Mouse (Mus musculus) 416B (cell line): ENCODE measurements around the gene Cfap99.

Experiments used
- DNase-seq: peaks from one replicate; pipeline ENCODE4 v3.0.0; 2011; ENCODE audit warnings: low read depth

The Cfap99 gene

GRCm38 (mm10) chr5:34278058-34278457 lies 10.3 kb upstream of the Cfap99 start:
- no peak for DNase-seq

GRCm38 (mm10) chr5:34279214-34279613 lies 9.2 kb upstream of the Cfap99 start:
- DNase-seq, result no peak

GRCm38 (mm10) chr5:34280976-34281375 lies 7.4 kb upstream of the Cfap99 start:
- no peak for DNase-seq

- DNase-seq, result no peak
Measured at GRCm38 (mm10) chr5:34283355-34283754, 5.0 kb upstream of the Cfap99 start.

GRCm38 (mm10) chr5:34284156-34284750 lies 4.1 kb upstream of the Cfap99 start:
- peak; percentile 52 for DNase-seq

GRCm38 (mm10) chr5:34285285-34285684 lies 3.1 kb upstream of the Cfap99 start:
- DNase-seq, result peak; percentile 72

- no peak for DNase-seq
Measured at GRCm38 (mm10) chr5:34286516-34286915, 1.9 kb upstream of the Cfap99 start.

GRCm38 (mm10) chr5:34287001-34287837 lies 1.2 kb upstream of the Cfap99 start:
- no peak for DNase-seq

GRCm38 (mm10) chr5:34287838-34288145 lies 608 bp upstream of the Cfap99 start:
- DNase-seq, result no peak

GRCm38 (mm10) chr5:34289286-34289685 lies 886 bp downstream of the Cfap99 start:
- DNase-seq, result no peak

- DNase-seq, result peak; percentile 46
Measured at GRCm38 (mm10) chr5:34293363-34293762, 5.0 kb downstream of the Cfap99 start.

- DNase-seq, result no peak
Measured at GRCm38 (mm10) chr5:34294696-34295095, 6.3 kb downstream of the Cfap99 start.

GRCm38 (mm10) chr5:34295141-34295540 lies 6.7 kb downstream of the Cfap99 start:
- DNase-seq, result no peak

GRCm38 (mm10) chr5:34298061-34298460 lies 9.7 kb downstream of the Cfap99 start:
- no peak for DNase-seq

- DNase-seq, result no peak
Measured at GRCm38 (mm10) chr5:34298937-34299535, 10.6 kb downstream of the Cfap99 start.

GRCm38 (mm10) chr5:34302377-34302776 lies 14.0 kb downstream of the Cfap99 start:
- no peak for DNase-seq

- no peak for DNase-seq
Measured at GRCm38 (mm10) chr5:34309016-34309415, 20.6 kb downstream of the Cfap99 start.

GRCm38 (mm10) chr5:34319491-34320034 lies 31.2 kb downstream of the Cfap99 start:
- no peak for DNase-seq

- no peak for DNase-seq
Measured at GRCm38 (mm10) chr5:34321236-34321635, 32.8 kb downstream of the Cfap99 start.

GRCm38 (mm10) chr5:34325286-34325685 lies 36.9 kb downstream of the Cfap99 start:
- DNase-seq, result no peak

GRCm38 (mm10) chr5:34326249-34326691 lies 37.9 kb downstream of the Cfap99 start:
- DNase-seq, result no peak

- DNase-seq, result no peak
Measured at GRCm38 (mm10) chr5:34326875-34327576, 38.6 kb downstream of the Cfap99 start.
